Mouse (Mus musculus) CD4-positive, CD25-positive, alpha-beta regulatory T cell, adult 4 months (primary cell): Measurements from ENCODE around the gene Zfp281. TPM values are rescaled to one million over a fixed set of nuclear protein-coding genes. Genes with fewer than 3 reads are reported as not detected.

Experiments used
- ATAC-seq: one replicate; pipeline ENCODE4 v1.8.0; 2017
- polyA plus RNA-seq, 2 experiments: library from polyadenylated mRNA; unstranded; fragments of 100-300 nt; shearing (Covaris generic); gene quantifications; one replicate each; pipeline ENCODE4 v1.2.1; 2017

Gene Zfp281
- polyA plus RNA-seq, 2 experiments from 2014 or later: 18.5 to 32.8 TPM

DNA sequence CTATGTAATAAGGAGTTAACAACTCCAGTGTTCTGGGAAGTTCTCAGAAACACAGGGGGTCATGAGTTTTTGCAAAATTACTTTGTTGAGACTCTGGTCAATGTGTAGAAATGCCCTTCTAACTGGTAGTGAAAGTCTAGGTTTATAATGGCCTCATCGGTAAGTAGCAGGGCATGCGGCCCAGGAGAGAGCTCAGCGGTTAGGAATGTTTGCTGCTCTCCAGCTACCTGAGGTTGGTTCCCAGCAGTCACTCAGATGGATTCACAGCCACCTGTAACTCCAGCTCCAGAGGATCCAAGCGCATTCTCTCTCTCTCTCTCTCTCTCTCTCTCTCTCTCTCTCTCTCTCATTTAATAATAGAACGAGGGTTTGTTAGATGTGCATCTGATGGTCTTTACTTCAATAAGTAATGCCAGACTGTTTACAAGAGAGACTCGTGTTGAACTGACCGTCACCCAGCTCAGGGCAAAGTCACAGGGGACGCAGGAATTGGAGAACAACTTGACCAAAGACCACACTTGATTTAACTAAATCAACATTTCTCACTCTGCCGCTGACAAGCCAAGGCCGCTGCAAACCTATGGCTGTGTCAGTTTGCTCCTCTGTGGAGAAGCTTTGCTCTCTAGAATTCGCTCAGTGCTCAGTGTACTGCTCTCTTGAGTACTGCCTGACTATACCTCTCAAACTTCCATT is 9.8 kb upstream of the Zfp281 start:
- no peak for ATAC-seq

GRCm38 (mm10) chr1:136617163-136617788 is 7.4 kb upstream of the Zfp281 start:
- ATAC-seq: peak; percentile 74

DNA sequence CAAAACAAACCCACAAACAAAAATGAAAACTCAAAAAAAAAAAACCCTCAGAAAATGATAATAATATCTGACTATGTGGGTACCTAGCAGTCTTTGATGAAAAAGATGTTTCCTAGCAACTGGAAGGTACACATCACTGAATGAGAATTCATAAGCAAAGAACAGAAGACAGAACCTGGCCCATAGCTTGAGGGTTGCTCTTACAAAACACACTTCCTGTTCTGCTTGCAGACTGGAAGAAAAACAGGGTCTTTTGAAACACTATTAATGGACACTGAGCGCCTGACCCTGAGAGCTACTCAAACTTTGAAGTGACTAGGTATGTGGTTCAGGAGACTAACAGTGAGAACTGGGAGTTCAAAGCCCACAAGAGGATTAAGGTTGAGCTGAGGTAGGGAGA is 6.1 kb upstream of the Zfp281 start:
- ATAC-seq: peak; percentile 77

- peak; percentile 5 for ATAC-seq
These were observed 556 bp downstream of the Zfp281 start for GRCm38 (mm10) chr1:136625019-136625895.

- no peak for ATAC-seq
These were observed 1.4 kb downstream of the Zfp281 start for GRCm38 (mm10) chr1:136626141-136626540.

- ATAC-seq: no peak
These were observed 2.1 kb downstream of the Zfp281 start for GRCm38 (mm10) chr1:136626756-136627155.

DNA sequence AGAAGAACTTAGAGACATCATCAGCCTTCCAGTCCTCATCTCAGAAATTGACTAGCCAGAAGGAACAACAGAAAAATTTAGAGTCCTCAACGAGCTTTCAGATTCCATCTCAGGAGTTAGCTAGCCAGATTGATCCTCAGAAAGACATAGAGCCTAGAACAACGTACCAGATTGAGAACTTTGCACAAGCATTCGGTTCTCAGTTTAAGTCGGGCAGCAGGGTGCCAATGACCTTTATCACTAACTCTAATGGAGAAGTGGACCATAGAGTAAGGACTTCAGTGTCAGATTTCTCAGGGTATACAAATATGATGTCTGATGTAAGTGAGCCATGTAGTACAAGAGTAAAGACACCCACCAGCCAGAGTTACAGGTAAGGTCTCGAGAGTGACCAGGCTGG is 2.9 kb downstream of the Zfp281 start:
- ATAC-seq: no peak

DNA sequence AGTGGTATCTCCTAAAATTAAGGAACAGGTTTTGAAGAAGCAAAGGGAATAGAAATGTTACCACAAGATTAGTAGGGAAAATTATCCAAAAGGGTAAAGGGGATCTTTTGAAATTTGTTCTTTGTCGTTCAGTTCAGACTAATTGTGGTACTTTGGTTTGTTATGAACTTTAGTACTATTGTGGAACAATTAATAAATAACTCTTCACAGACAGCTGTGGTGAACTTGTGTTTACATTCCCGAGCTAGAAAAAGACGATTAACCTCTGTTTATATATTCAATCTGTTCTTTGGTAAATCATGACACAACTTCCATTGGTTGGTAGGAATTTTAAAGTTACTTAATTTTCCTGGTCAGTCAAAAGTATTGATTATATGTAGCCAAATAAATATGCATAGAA is 8.2 kb downstream of the Zfp281 start:
- ATAC-seq: no peak

DNA sequence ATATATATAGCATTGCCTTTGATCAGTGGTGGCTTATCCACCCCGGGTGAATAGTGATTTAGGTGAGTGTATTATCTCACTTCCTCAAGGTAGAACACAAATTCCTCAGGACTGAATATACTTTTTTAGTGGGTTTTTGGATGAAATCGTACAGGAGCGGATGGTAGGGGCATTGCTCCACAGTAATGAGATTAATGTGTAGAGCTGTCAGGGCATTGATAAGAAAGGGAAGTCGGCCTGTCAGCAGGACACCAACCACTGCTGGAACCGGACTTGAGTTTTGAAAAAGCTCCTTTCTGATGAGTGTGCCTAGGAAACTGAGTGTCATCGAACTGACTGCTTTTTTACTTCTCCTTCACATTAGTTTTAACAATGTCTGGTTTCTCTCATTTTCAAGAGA is 10.9 kb downstream of the Zfp281 start:
- no peak for ATAC-seq

DNA sequence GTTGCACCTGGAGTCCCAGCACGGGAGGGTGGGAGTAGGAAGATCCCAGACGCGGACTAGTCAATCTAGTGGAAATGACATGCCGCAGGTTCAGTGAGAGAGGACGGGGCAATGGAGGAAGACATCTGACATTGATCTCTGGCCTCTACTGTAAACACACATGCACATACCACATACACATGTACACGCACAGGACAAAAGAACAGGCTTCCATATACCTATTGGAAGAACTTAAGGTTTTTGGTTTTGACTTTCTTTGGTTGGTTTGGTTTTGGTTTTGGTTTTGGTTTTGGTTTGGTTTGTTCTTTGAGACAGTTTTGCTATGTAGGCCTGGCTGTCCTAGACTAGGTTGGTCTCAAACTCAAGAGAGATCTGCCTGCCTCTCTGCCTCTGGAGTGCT is 12.2 kb downstream of the Zfp281 start:
- ATAC-seq: peak; percentile 82

DNA sequence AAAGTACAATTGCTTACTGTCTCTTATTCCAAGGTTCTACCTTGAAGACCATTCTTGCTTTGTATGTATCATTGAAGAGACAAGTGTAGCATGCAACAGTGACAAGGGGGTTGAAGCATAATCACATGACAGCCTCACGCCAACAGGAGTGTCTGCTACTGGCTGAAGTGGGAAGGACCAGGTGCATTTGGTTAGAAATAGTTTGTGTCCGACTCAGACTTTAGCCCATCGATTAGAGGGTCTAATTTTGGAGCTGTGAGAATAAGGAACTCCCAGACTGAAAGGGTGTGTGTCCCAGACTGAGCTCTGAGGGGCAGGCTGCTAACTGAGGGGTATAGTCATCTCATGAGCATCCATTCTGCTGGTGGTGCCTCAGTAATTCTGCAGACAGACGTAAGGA is 13.0 kb downstream of the Zfp281 start:
- no peak for ATAC-seq

GRCm38 (mm10) chr1:136638211-136638610 is 13.5 kb downstream of the Zfp281 start:
- no peak for ATAC-seq

- no peak for ATAC-seq
These were observed 14.0 kb downstream of the Zfp281 start for GRCm38 (mm10) chr1:136638699-136639098.

DNA sequence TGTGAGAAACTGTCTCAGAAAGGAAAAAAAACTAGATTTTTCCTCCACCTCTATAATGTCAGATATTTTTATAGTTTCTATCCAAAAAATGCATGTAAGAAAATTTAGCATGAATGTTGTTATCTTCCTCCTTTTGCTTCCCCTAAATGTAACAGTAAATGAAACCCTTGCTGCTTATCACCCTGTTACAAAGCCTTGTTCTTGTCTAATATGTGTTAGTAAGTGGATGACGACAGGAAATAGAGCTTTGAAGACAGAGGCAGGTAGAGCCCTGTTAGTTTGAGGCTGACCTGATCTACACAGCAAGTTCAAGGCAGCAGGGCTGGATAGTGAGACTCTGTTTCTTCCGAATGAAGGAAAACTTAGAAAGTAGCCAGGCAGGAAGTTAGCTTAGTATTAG is 14.5 kb downstream of the Zfp281 start:
- no peak for ATAC-seq

DNA sequence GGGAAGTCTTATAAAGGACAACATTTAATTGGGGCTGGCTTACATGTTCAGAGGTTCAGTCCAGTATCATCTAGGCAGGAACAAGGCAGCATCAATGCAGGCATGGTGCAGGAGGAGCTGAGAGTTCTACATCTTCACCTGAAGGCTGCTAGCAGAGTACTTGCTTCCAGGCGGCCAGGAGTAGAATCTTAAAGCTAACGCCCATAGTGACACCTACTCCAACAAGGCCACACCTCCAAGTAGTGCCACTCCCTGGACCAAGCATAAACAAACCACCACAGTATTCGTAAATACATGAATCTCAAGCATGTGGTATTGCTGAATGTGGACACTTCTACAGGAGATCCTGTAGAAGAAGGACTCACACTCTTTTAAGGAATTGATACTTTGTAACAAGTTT is 18.0 kb downstream of the Zfp281 start:
- ATAC-seq: no peak

DNA sequence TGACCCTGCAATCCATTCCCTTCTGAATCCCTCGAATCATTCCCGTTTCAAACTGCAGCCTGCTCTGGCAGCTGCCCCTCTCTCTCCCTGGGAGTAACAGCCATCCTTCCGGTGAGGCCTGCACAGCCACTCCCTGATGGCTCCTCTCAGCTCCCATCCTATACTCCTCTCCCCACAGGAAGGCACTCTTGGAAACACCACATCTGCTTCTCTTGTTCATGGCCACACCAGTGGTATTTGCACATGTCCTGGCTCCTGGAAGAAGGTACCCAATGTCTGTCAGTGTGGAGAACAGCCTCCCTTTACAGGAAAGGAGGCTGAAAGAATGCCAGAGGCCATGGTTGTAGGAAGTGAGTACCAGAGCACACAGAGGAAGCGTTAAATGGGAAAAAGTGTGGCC is 19.8 kb downstream of the Zfp281 start:
- ATAC-seq: no peak

DNA sequence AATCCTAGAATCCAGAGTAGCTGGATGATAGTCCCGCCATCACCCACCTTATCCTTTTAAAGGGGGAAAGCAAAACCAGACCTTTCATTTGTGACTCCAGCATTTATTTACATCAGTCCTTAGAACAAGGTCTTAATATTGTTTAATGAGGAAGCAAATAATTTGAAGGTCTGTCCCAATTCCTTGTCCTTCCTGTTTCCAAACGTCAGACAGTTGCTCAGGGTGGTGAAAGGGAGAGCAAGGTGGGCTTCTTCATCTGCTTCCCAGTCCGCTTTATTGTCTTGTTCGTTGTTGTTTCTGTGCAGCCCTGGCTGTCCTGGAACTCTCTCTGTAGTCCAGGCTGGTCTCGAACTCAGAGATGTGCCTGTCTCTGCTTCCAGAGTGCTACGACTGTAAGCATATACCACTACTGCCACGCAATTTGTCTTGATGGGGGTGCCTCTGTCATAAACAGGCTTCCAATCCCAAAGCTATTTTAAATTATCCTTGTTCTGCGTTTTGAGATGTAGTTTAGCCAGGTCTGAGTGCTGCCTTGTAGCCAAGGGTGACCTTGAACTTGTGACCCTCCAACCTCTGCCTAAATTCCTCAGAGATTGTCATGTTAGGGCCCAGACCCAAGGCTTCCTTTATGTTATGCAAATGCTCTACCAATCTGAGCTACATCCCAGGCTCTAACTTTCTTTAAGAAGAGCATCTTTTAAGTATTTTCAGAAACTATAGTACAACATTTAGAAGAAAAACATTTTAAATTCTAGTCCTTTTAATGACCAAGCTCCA is 21.3 kb downstream of the Zfp281 start:
- no peak for ATAC-seq

DNA sequence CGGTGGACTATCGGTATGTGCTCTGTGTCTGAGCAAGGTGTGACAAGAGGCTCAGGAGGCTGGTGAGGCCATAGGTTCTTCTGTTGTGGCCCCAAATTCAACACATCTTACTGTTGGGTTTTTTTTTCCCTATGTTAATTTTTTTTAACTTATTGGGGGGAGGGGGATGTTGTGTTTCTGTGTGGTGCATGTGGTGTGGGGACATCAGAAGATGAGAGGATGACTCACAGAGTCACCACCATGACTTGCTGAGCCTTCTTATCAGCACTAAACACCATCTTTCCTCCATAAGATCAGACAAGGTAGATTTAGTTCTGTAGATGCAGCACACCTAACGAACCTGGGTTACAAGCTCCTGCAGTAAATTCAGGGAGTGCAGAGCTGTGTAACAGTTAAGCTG is 27.4 kb downstream of the Zfp281 start:
- ATAC-seq: no peak

DNA sequence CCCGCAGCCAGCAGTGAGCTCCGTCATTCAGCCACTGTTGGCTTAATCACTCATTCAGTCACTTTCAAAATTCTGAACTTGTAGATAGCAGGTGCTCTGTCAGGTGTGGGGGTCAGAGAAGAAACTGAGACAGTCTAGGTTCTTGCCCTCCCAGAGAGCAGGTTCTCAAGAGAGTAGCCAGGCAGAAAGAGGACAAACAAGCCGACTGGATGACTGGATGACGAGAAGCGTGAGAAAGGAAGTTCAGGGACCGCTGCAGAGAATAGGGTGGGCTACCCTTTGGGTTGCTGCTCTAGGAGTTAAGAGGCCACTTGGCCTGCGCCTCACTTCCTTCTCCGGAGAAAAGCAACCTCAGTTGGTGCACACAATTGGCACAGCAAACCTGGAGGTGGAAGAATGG is 28.8 kb downstream of the Zfp281 start:
- no peak for ATAC-seq

DNA sequence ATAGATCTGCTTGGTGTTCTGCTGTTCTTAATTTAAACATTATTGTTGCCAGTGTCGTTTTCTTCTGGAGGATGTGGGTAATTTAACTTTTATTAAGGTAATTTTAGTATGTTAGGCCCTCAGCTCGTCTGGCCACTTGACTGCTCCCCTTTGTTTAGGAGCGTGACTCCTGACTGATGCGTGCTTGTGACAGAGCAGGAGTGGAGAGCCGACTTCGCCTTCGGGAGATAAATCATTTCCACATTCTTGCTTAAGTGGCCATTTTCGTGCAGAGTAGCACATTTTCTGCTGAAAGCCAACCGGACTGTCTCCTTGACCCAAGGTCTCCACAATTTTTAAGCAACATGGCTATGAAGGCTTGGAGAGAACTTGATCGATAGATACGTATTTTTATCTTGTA is 29.7 kb downstream of the Zfp281 start:
- no peak for ATAC-seq

DNA sequence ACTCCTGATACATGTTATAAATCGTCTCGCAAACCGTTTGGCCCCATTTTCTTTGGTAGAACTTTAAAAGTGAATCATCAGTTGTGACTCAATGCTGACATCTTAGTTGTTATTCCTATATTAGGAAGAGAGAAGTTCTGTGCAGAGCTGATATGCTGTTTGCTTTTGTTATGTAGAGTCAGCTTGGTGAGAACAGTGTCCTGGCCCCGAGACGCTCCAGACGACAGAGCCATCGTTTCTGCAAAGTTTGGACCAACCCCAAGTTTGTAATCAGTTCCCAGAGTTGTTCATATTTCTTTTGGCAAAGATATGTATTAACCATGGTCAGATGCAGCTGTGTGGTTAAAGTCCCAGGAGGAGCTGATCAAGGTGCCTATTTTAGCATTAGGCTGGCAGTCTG is 31.9 kb downstream of the Zfp281 start:
- no peak for ATAC-seq

- peak; percentile 94 for ATAC-seq
These were observed 33.9 kb downstream of the Zfp281 start for GRCm38 (mm10) chr1:136658456-136659227.
